Mouse (Mus musculus) cerebellum, postnatal 14 days (tissue): ENCODE results near the gene Ppp1r1b.

Experiments
- DNase-seq, 2 experiments: peaks; one replicate each; pipeline ENCODE4 v3.0.0; 2021; ENCODE audit warnings: mixed read lengths in 2 of 2

Gene Ppp1r1b

GRCm38 (mm10) chr11:98347385-98348082, 670 bp upstream of the Ppp1r1b start:
- DNase-seq, result peak in 1 of 2 experiments; percentile 56

GRCm38 (mm10) chr11:98349308-98349707, 1.1 kb downstream of the Ppp1r1b start:
- DNase-seq, result peak in 1 of 2 experiments; percentile 18

GRCm38 (mm10) chr11:98352272-98352990, 4.2 kb downstream of the Ppp1r1b start:
- DNase-seq, result no peak

GRCm38 (mm10) chr11:98353651-98354211, 5.5 kb downstream of the Ppp1r1b start:
- no peak for DNase-seq

GRCm38 (mm10) chr11:98354445-98354844, 6.2 kb downstream of the Ppp1r1b start:
- no peak for DNase-seq

GRCm38 (mm10) chr11:98355732-98356299, 7.6 kb downstream of the Ppp1r1b start:
- DNase-seq, result peak; percentile 78 to 79

GRCm38 (mm10) chr11:98356625-98357394, 8.6 kb downstream of the Ppp1r1b start:
- DNase-seq, result no peak

- DNase-seq, result no peak
Measured at GRCm38 (mm10) chr11:98357396-98358160, 9.4 kb downstream of the Ppp1r1b start.

GRCm38 (mm10) chr11:98358161-98359083, 10.2 kb downstream of the Ppp1r1b start, which contains the start of gene Stard3:
Gene Stard3, plus strand, starts transcription at chr11:98358368.
- DNase-seq, result peak; percentile 87 to 92

GRCm38 (mm10) chr11:98360866-98361521, 12.8 kb downstream of the Ppp1r1b start:
- no peak for DNase-seq

GRCm38 (mm10) chr11:98363817-98364216, 15.6 kb downstream of the Ppp1r1b start:
- no peak for DNase-seq

GRCm38 (mm10) chr11:98364410-98364809, 16.2 kb downstream of the Ppp1r1b start:
- DNase-seq, result no peak

- DNase-seq, result no peak
Measured at GRCm38 (mm10) chr11:98366290-98366689, 18.1 kb downstream of the Ppp1r1b start.

GRCm38 (mm10) chr11:98367171-98367862, 19.1 kb downstream of the Ppp1r1b start:
- DNase-seq, result no peak

- DNase-seq, result no peak
Measured at GRCm38 (mm10) chr11:98367863-98368186, 19.6 kb downstream of the Ppp1r1b start.

GRCm38 (mm10) chr11:98369337-98369736, 21.1 kb downstream of the Ppp1r1b start:
- DNase-seq, result peak; percentile 73 to 78

- peak; percentile 42 to 51 for DNase-seq
Measured at GRCm38 (mm10) chr11:98370588-98370987, 22.4 kb downstream of the Ppp1r1b start.

- peak; percentile 58 to 69 for DNase-seq
Measured at GRCm38 (mm10) chr11:98371556-98372240, 23.5 kb downstream of the Ppp1r1b start.

GRCm38 (mm10) chr11:98372406-98372805, 24.2 kb downstream of the Ppp1r1b start:
- peak; percentile 83 to 90 for DNase-seq
